Mouse (Mus musculus) MEL (cell line): ENCODE measurements around the gene Ildr2.

ENCODE experiments used
- ETS1 ChIP-seq: IDR thresholded peaks from 2 replicates; pipeline ENCODE4 v1.6.1; 2012; ENCODE audit warnings: low read depth, mild to moderate bottlenecking, inconsistent platforms, low read length, improper control_type of control experiment, moderate library complexity
- POLR2A ChIP-seq, 2 experiments: IDR thresholded peaks; 2 replicates each; pipeline ENCODE4 v1.6.1; 2011 to 2012; ENCODE audit warnings: low read length in 2 of 2, mild to moderate bottlenecking in 2 of 2, control low read depth in 1 of 2, improper control_type of control experiment in 1 of 2, low read depth in 1 of 2, moderate library complexity in 1 of 2; ENCODE audit not compliant: control insufficient read depth in 1 of 2, insufficient read depth in 1 of 2, poor library complexity in 1 of 2
- RCOR1 ChIP-seq: IDR thresholded peaks from 2 replicates; pipeline ENCODE4 v1.6.1; 2012; ENCODE audit warnings: low read depth, mild to moderate bottlenecking, inconsistent platforms, low read length, improper control_type of control experiment
- SMC3 ChIP-seq: IDR thresholded peaks from 2 replicates; pipeline ENCODE4 v1.6.1; 2011; ENCODE audit warnings: low read depth, low read length, improper control_type of control experiment

GRCm38 (mm10) chr1:166282597-166283210 lies 28.8 kb downstream of the Ildr2 start:
- TF ChIP-seq ETS1 (no peak), SMC3 (no peak), RCOR1 (no peak), POLR2A (IDR thresholded peaks at IDR 0.05; ENCODE audit: control insufficient read depth in 1 of 2, insufficient read depth in 1 of 2, low read depth in 1 of 2, low read length in 2 of 2, poor library complexity in 1 of 2) (no peak)
